Mouse (Mus musculus) spleen, adult 2 months (tissue): Measurements from ENCODE around the gene Tead4.

ENCODE experiments used
- CTCF ChIP-seq: fragments of 200-500 bp; IDR thresholded peaks from 2 replicates; pipeline ENCODE4 v1.5.1; 2011; ENCODE audit warnings: mild to moderate bottlenecking, inconsistent platforms; ENCODE audit not compliant: insufficient read depth, insufficient read length, insufficient replicate concordance; ENCODE audit errors: extremely low read depth
- POLR2A ChIP-seq: fragments of 200-500 bp; IDR thresholded peaks from 2 replicates; pipeline ENCODE4 v1.6.1; 2011; ENCODE audit warnings: low read depth, low read length, inconsistent platforms

- TF ChIP-seq CTCF (no peak), POLR2A (no peak)
These were observed at the start of gene Tead4 for GRCm38 (mm10) chr6:128300134-128301001.
